Mouse (Mus musculus) hematopoietic multipotent progenitor cell, adult 10-12 weeks (in vitro differentiated cells): Measurements from ENCODE around the gene Gm3435. TPM values are rescaled to one million over a fixed set of nuclear protein-coding genes. Genes with fewer than 3 reads are reported as not detected.

Experiments
- polyA plus RNA-seq: library from polyadenylated mRNA; stranded (reverse); fragments of >175 nt; gene quantifications from 2 replicates; pipeline ENCODE4 v1.2.3, GENCODE M21; 2012; ENCODE audit warnings: low replicate concordance

The Gm3435 gene
- polyA plus RNA-seq = 0.31 and 3.6 TPM in 2 replicates

GRCm38 (mm10) chr17:15009706-15010413 lies at the start of gene Gm3435:
Gene Gm3435, plus strand, starts transcription at chr17:15010176.

DNA sequence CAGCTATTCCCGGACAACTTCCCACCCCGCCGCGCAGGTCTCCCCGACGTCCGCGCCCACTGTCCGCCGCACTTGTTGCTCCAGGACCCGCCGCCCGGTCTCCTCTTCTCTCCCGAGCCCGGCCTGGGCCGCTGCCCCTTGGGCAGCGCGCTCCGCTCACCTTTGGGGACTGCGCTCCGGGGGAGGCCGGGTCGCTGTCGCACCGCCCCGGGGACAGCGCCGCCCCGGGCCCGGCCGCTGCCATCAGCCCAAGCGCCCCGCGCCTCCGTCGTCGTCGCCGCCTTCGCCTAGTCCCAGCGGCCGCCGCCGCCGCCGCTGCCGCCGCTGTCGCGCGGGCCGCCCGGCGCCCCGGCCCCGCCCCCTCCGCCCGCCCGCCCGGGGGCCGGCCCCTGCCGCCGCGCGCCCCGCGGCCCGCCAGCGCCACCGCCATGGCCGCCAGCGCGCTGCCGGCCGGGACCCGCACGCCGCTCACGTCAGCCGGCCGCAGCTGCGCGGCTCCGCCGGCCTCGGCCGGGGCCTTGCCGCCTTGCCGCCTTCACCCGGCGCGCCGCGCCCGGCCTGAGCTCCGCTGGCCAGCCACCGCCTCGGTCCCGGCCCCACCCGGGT lies 48.9 kb upstream of the Gm3435 start, which contains the start of gene Phf10:
Gene Phf10, minus strand, starts transcription at position 323 of the 606 bp plus-strand sequence.

DNA sequence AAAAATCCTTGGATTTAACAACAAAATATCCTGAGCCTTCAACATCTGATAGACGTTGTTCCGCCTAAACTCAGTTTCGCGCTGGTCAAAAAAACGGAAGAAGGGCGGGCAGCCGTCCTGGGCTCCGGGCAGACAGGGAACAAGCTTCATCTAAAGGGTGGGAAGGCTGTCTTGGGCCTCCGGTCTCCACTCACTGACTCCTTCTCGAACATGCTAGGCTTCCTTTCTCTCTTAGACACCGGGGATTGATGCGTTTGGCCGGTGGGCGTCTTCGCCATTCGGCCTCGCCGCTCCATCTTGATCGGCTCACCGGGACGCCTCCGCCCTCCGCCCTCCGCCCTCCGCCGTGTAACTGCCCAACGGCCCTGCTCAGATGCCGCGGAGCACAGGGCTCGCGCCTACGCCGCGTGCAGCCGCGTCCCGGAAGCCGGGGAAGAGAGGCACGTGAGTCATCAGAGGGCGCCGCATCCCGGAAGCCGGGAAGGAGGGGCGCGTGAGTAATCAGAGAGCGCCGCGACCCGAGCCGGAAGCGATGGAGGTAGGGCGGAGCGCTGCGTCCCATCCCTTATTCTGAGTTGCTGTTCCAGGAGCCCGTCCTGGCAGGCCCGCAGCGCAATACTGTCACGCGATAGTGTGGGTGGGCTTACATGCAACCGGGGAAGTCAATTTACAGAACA lies 31.5 kb upstream of the Gm3435 start, which contains the start of the genes 9030025P20Rik and Gm3417:
Gene 9030025P20Rik, plus strand, starts transcription at position 107 of the 677 bp plus-strand sequence.
Gene Gm3417, minus strand, starts transcription at position 429 of the 677 bp plus-strand sequence.

GRCm38 (mm10) chr17:15041175-15041729 lies 31.3 kb downstream of the Gm3435 start, which contains the start of the genes Ermard, Tcte3 and Gm3448:
Gene Ermard, plus strand, starts transcription at chr17:15041208.
Gene Tcte3, minus strand, starts transcription at chr17:15041488.
Gene Gm3448, minus strand, starts transcription at chr17:15041537.

Other genes starting within 250 kb of the Gm3435 start
- gene Wdr27, start 67.0 kb upstream of the Gm3435 start, polyA plus RNA-seq = 0.74 and 2.6 TPM in 2 replicates
- gene 1600012H06Rik, start 67.0 kb upstream of the Gm3435 start, polyA plus RNA-seq = 4.5 and 6.3 TPM in 2 replicates
- 18.7 and 23.8 TPM in 2 replicates for gene Phf10, start 48.9 kb upstream of the Gm3435 start, polyA plus RNA-seq
- gene 9030025P20Rik, start 31.7 kb upstream of the Gm3435 start, polyA plus RNA-seq = 6.5 and 6.6 TPM in 2 replicates
- gene Gm3417, start 31.4 kb upstream of the Gm3435 start, polyA plus RNA-seq = 3.5 and 6.1 TPM in 2 replicates
- gene Ermard, start 31.0 kb downstream of the Gm3435 start, polyA plus RNA-seq = 5.2 and 6.3 TPM in 2 replicates
- gene Tcte3, start 31.3 kb downstream of the Gm3435 start, polyA plus RNA-seq = 0.96 TPM in 1 of 2 replicates, not detected in the other
- 2.2 and 2.4 TPM in 2 replicates for gene Gm3448, start 31.4 kb downstream of the Gm3435 start, polyA plus RNA-seq